Comparison of ENCODE assay signal across 9 mouse cellular contexts in the genomic region with DNA sequence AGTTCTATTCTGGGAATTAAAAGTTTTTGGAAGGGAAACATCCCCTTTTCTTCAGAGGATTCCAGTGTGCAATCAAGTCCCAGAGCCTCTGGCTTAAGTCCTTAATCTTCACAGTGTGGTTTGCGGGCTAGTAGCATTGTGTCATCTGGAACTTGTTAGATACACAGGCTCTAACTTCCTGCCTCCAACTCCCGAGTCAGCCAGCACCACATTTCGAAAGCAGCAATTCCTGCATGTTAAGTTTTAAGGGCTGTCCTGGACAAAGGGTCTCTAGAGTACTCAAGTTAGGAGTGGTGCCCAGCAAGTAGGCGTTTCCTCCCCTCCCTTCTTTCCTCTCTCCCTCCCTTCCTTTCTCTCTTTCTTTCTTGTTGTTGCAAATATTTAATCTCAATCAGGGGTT. TPM values are rescaled to one million over a fixed set of nuclear protein-coding genes. Genes with fewer than 3 reads are reported as not detected.
DNase-seq lines count a peak whose midpoint lies in the region; ATAC-seq and TF ChIP-seq lines count a peak whose summit lies in the region.
"Had no signal": no experiment of that assay in that cellular context is flagged by ENCODE, and none has a peak within 500 bp of the region (broad histone marks: within the 10 kb centered on the region; RNA-seq: fewer than 3 reads in every experiment).

No protein-coding gene starts in this region.

- no peaks in the 10 kb centered on the region for H3K79me2 ChIP-seq in MEL (ENCODE audit: control insufficient read depth, insufficient read depth, low read length, poor library complexity)

- H3K4me2 ChIP-seq in heart, embryonic 16.5 days (ENCODE audit: low read depth, low read length) = no peak overlapping the region
- H3K4me2 ChIP-seq in midbrain, postnatal 0 days (ENCODE audit: low read depth, low read length, poor library complexity, severe bottlenecking) = no peak overlapping the region
- H3K4me2 ChIP-seq: forebrain, embryonic 15.5 days had no signal

- 32% methylated on average over 4 of the region's 4 CpGs for WGBS in heart, embryonic 16.5 days
- 60% methylated on average over 4 of the region's 4 CpGs for WGBS in midbrain, postnatal 0 days

- no peaks in the 10 kb centered on the region for H3K9me3 ChIP-seq in MEL (replicated peaks; ENCODE audit: insufficient read depth, low read length)
- no peaks in the 10 kb centered on the region for H3K9me3 ChIP-seq in heart, embryonic 16.5 days (replicated peaks; ENCODE audit: control insufficient read depth, low read length)
- H3K9me3 ChIP-seq in midbrain, postnatal 0 days (ENCODE audit: low read length) = no peaks in the 10 kb centered on the region
- H3K9me3 ChIP-seq: forebrain, embryonic 15.5 days had no signal

- peak; percentile 53 for DNase-seq in MEL (ENCODE audit: low read depth, low spot score)
- DNase-seq in brain, embryonic 14.5 days (ENCODE audit: low read depth) = peak; percentile 7
- DNase-seq in lung, postnatal 10 days = peak; percentile 46
- no peak for DNase-seq in left cerebral cortex, postnatal 36 days (ENCODE audit: low spot score in 2 of 2)
- DNase-seq in retina, postnatal 1 day = no peak
- no peak for DNase-seq in midbrain, postnatal 0 days (ENCODE audit: low spot score)

- H3K9ac ChIP-seq in MEL (ENCODE audit: control insufficient read depth, low read depth, low read length, poor library complexity, severe bottlenecking) = no peak overlapping the region
- no peak overlapping the region for H3K9ac ChIP-seq in heart, embryonic 16.5 days (ENCODE audit: low read length)
- H3K9ac ChIP-seq in midbrain, postnatal 0 days (replicated peaks; ENCODE audit: low read length, poor library complexity, severe bottlenecking) = no peak overlapping the region
- H3K9ac ChIP-seq: forebrain, embryonic 15.5 days; liver, embryonic 14.5 days had no signal

- TF ChIP-seq POLR2A in MEL (IDR thresholded peaks at IDR 0.05; ENCODE audit: control insufficient read depth in 1 of 2, insufficient read depth in 1 of 2, low read depth in 1 of 2, low read length in 2 of 2, poor library complexity in 1 of 2) = no peak
- no peak for TF ChIP-seq POLR2A in brain, embryonic 14.5 days (IDR thresholded peaks at IDR 0.05; ENCODE audit: borderline replicate concordance, extremely low read depth, insufficient read depth, insufficient read length, poor library complexity, severe bottlenecking)

- no peaks in the 10 kb centered on the region for H3K4me1 ChIP-seq in MEL (ENCODE audit: control insufficient read depth in 1 of 2, insufficient read depth in 2 of 2, low read length in 2 of 2)
- peaks cover 2% of the 10 kb centered on the region; the same call in 1 of the 2 replicates for H3K4me1 ChIP-seq in heart, embryonic 16.5 days (ENCODE audit: control insufficient read depth, insufficient read depth, low read length)
- no peaks in the 10 kb centered on the region for H3K4me1 ChIP-seq in midbrain, postnatal 0 days (ENCODE audit: insufficient read depth, low read length)
- H3K4me1 ChIP-seq: forebrain, embryonic 15.5 days had no signal

- TF ChIP-seq RAD21 in MEL (IDR thresholded peaks at IDR 0.05; ENCODE audit: low read depth, low read length) = no peak

- no peak overlapping the region for H3K27ac ChIP-seq in MEL (ENCODE audit: control insufficient read depth, low read depth, low read length)
- no peak overlapping the region for H3K27ac ChIP-seq in heart, embryonic 16.5 days (ENCODE audit: low read length)
- H3K27ac ChIP-seq in midbrain, postnatal 0 days (ENCODE audit: low read depth, low read length) = no peak overlapping the region
- H3K27ac ChIP-seq: forebrain, embryonic 15.5 days; liver, embryonic 14.5 days had no signal

- H3K27me3 ChIP-seq in MEL (ENCODE audit: control insufficient read depth in 1 of 2, insufficient read depth in 2 of 2, low read length in 2 of 2) = no peaks in the 10 kb centered on the region
- no peaks in the 10 kb centered on the region for H3K27me3 ChIP-seq in heart, embryonic 16.5 days (ENCODE audit: control insufficient read depth, insufficient read depth, low read length)
- H3K27me3 ChIP-seq in midbrain, postnatal 0 days (ENCODE audit: insufficient read depth, low read length) = no peaks in the 10 kb centered on the region
- H3K27me3 ChIP-seq: forebrain, embryonic 15.5 days had no signal

- H3K4me3 ChIP-seq in MEL (ENCODE audit: control insufficient read depth in 1 of 2, insufficient read depth in 1 of 2, low read depth in 2 of 2, low read length in 2 of 2) = no peak overlapping the region
- no peak overlapping the region for H3K4me3 ChIP-seq in heart, embryonic 16.5 days (ENCODE audit: low read length)
- H3K4me3 ChIP-seq in midbrain, postnatal 0 days (ENCODE audit: low read depth, low read length) = no peak overlapping the region
- H3K4me3 ChIP-seq: forebrain, embryonic 15.5 days had no signal

- H3K36me3 ChIP-seq in MEL (ENCODE audit: control insufficient read depth in 1 of 2, insufficient read depth in 2 of 2, low read length in 2 of 2) = no peaks in the 10 kb centered on the region
- H3K36me3 ChIP-seq in heart, embryonic 16.5 days (ENCODE audit: control insufficient read depth, insufficient read depth) = no peaks in the 10 kb centered on the region
- H3K36me3 ChIP-seq in midbrain, postnatal 0 days (ENCODE audit: insufficient read depth, low read length) = no peaks in the 10 kb centered on the region
- H3K36me3 ChIP-seq: forebrain, embryonic 15.5 days had no signal

- intact Hi-C loops in left cerebral cortex, postnatal 36 days (cut with DNase I) = loop anchor here (2.0 to 5.0 kb wide), 2 partner anchors 288 to 581 kb away; no protein-coding TSS in a partner anchor

- no peak for TF ChIP-seq CTCF in MEL (IDR thresholded peaks at IDR 0.05 in 2 of 3, conservative IDR thresholded peaks at IDR 0.05 in 1 of 3; ENCODE audit: control insufficient read depth in 1 of 3, insufficient read depth in 1 of 3, low read depth in 2 of 3, low read length in 3 of 3, poor library complexity in 1 of 3, severe bottlenecking in 1 of 3)
- no peak for TF ChIP-seq CTCF in brain, embryonic 14.5 days (IDR thresholded peaks at IDR 0.05; ENCODE audit: borderline replicate concordance, extremely low read depth, insufficient read depth, insufficient read length)
- TF ChIP-seq CTCF in midbrain, postnatal 0 days (IDR thresholded peaks at IDR 0.05) = no peak

- peak; percentile 33; the same call in 1 of the 2 replicates for ATAC-seq in heart, embryonic 16.5 days (replicated peaks; ENCODE audit: extremely low read depth, insufficient read depth, low FRiP score)
- no peak for ATAC-seq in midbrain, postnatal 0 days (ENCODE audit: low FRiP score)

- peak in 1 of 2 experiments; percentile 28; a peak in 1 of 4 replicates for TF ChIP-seq EP300 in MEL (IDR thresholded peaks at IDR 0.05; ENCODE audit: low read depth in 1 of 2, low read length in 2 of 2)

TF ChIP-seq in MEL, 35 proteins besides CTCF, POLR2A, EP300 and RAD21:
- TF ChIP-seq KAT2A (conservative IDR thresholded peaks at IDR 0.05; ENCODE audit: low read depth, low read length) = no peak
- no peak for TF ChIP-seq ZKSCAN1 (IDR thresholded peaks at IDR 0.05; ENCODE audit: low read depth, low read length)
- TF ChIP-seq CHD2 (IDR thresholded peaks at IDR 0.05; ENCODE audit: low read length) = no peak
- no peak for TF ChIP-seq ELF1 (IDR thresholded peaks at IDR 0.05; ENCODE audit: low read depth, low read length)
- no peak for TF ChIP-seq TBP (IDR thresholded peaks at IDR 0.05; ENCODE audit: low read depth, low read length)
- no peak for TF ChIP-seq ZMIZ1 (IDR thresholded peaks at IDR 0.05; ENCODE audit: low read depth, low read length)
- TF ChIP-seq MAZ (IDR thresholded peaks at IDR 0.05; ENCODE audit: low read depth, low read length) = no peak
- TF ChIP-seq GATA1 (IDR thresholded peaks at IDR 0.05; ENCODE audit: low read depth, low read length) = no peak

RNA-seq across cellular contexts. Expression of a gene that starts 7.0 kb away (rescaled TPM):
- 0.03 TPM in 1 of 2 replicates, not detected in the other for total RNA-seq in MEL (2012; rRNA removed)
- polyA plus RNA-seq in MEL (2012; ENCODE audit: insufficient read depth in 1 of 2, insufficient read length in 2 of 2, low read depth in 1 of 2, low replicate concordance in 2 of 2, missing spikeins in 1 of 2) = not detected
- 0.42 and 1.0 TPM in 2 replicates for polyA plus RNA-seq in brain, embryonic 14.5 days (2012; rRNA removed)
- 0.12 and 0.20 TPM in 2 replicates for polyA plus RNA-seq in heart, embryonic 16.5 days (2015; fragmentation: Nextera tagmentation; extraction: Ambion mirVana)
- total RNA-seq in left cerebral cortex, postnatal 36 days (2021) = under 1 TPM; 0.48 to 0.49 TPM
- 2.0 and 2.2 TPM in 2 replicates for total RNA-seq in midbrain, postnatal 0 days (2014; rRNA removed)
- 0.18 and 0.22 TPM in 2 replicates for polyA plus RNA-seq in midbrain, postnatal 0 days (2015; fragmentation: Nextera tagmentation; extraction: Ambion mirVana)

RNA-seq across cellular contexts. Expression of a gene that starts 19.8 kb away (rescaled TPM):
- total RNA-seq in MEL (2012; rRNA removed) = 153 and 158 TPM in 2 replicates
- 100 to 1,000 TPM in 1 of 2 experiments, not detected in 1; 207 TPM for polyA plus RNA-seq in MEL (2012; ENCODE audit: insufficient read depth in 1 of 2, insufficient read length in 2 of 2, low read depth in 1 of 2, low replicate concordance in 2 of 2, missing spikeins in 1 of 2)
- 89.7 and 105 TPM in 2 replicates for polyA plus RNA-seq in brain, embryonic 14.5 days (2012; rRNA removed)
- polyA plus RNA-seq in heart, embryonic 16.5 days (2015; fragmentation: Nextera tagmentation; extraction: Ambion mirVana) = 349 and 351 TPM in 2 replicates
- 100 to 1,000 TPM; 113 to 121 TPM for total RNA-seq in left cerebral cortex, postnatal 36 days (2021)
- 38.2 and 39.1 TPM in 2 replicates for total RNA-seq in midbrain, postnatal 0 days (2014; rRNA removed)
- 123 and 129 TPM in 2 replicates for polyA plus RNA-seq in midbrain, postnatal 0 days (2015; fragmentation: Nextera tagmentation; extraction: Ambion mirVana)

Comparison
In these comparisons a context has a peak if more than half of its experiments do, and no peak if none do; other contexts are left out.
1. DNase-seq: peak in MEL (single experiment), brain, embryonic 14.5 days (single experiment) and lung, postnatal 10 days (single experiment); none in left cerebral cortex, postnatal 36 days (0 of 2), retina, postnatal 1 day (single experiment) and midbrain, postnatal 0 days (single experiment).